Mouse (Mus musculus) liver, postnatal 0 days (tissue): Measurements from ENCODE around the gene Majin. TPM values are rescaled to one million over a fixed set of nuclear protein-coding genes. Genes with fewer than 3 reads are reported as not detected.

Experiments used
- ATAC-seq: fragments of 200-750 bp; cut with Nextera tagmentation; 2 replicates; pipeline ENCODE4 v1.8.0; 2017; ENCODE audit warnings: mild to moderate bottlenecking, moderate library complexity
- DNase-seq: peaks from one replicate; pipeline ENCODE4 v3.0.0-alpha.2; 2016
- H3K27ac ChIP-seq: fragments of 300-500 bp; sonication (generic); 2 replicates; pipeline ENCODE4 v1.5.1; 2014; ENCODE audit warnings: antibody characterized with exemption, moderate library complexity, mild to moderate bottlenecking, low read depth
- H3K27me3 ChIP-seq: fragments of 300-500 bp; sonication (generic); 2 replicates; pipeline ENCODE4 v1.6.1; 2014; ENCODE audit warnings: low read length, control low read depth, mixed read lengths; ENCODE audit not compliant: insufficient read depth
- H3K36me3 ChIP-seq: fragments of 300-500 bp; sonication (generic); replicated peaks from 2 replicates; pipeline ENCODE4 v1.6.1; 2014; ENCODE audit warnings: mild to moderate bottlenecking, control low read depth, low read length, moderate library complexity, mixed read lengths; ENCODE audit not compliant: insufficient read depth
- H3K4me1 ChIP-seq: fragments of 300-500 bp; sonication (generic); 2 replicates; pipeline ENCODE4 v1.6.1; 2014; ENCODE audit warnings: antibody characterized with exemption, mild to moderate bottlenecking, control low read depth; ENCODE audit not compliant: insufficient read depth
- H3K4me2 ChIP-seq: fragments of 300-500 bp; sonication (generic); 2 replicates; pipeline ENCODE4 v1.6.1; 2014; ENCODE audit warnings: low read depth, mild to moderate bottlenecking, low read length, moderate library complexity, mixed read lengths
- H3K4me3 ChIP-seq: fragments of 300-500 bp; sonication (generic); 2 replicates; pipeline ENCODE4 v1.5.1; 2014; ENCODE audit warnings: low read depth, low read length
- H3K9ac ChIP-seq: fragments of 300-500 bp; sonication (generic); replicated peaks from 2 replicates; pipeline ENCODE4 v1.6.1; 2014; ENCODE audit warnings: mild to moderate bottlenecking, moderate library complexity
- H3K9me3 ChIP-seq: fragments of 300-500 bp; sonication (generic); 2 replicates; pipeline ENCODE4 v1.6.1; 2016; ENCODE audit warnings: mild to moderate bottlenecking, control low read depth, low read length, mixed read lengths
- CTCF ChIP-seq: sonication (generic); IDR thresholded peaks from 2 replicates; pipeline ENCODE4 v1.5.1; 2016; ENCODE audit warnings: antibody characterized with exemption, low read depth
- EP300 ChIP-seq: IDR thresholded peaks from 2 replicates; pipeline ENCODE4 v1.6.1; 2016; ENCODE audit warnings: antibody characterized with exemption, low read depth, mild to moderate bottlenecking
- WGBS: fragments of 180-500 bp; shearing (Covaris S2); extraction: QIAGEN DNeasy Blood & Tissue Kit; methylation state at CpG from one replicate; pipeline ENCODE4 v1.1.7; 2014; ENCODE audit not compliant: insufficient replicate concordance; 5-methylcytosine and 5-hydroxymethylcytosine counted together
- polyA plus RNA-seq: library from polyadenylated mRNA; unstranded; fragments of >200 nt; fragmentation: Nextera tagmentation; extraction: Ambion mirVana; gene quantifications from 2 replicates; pipeline ENCODE4 v1.2.1, GENCODE M21; 2015

Gene Majin
- polyA plus RNA-seq = not detected in 2 replicates

DNA sequence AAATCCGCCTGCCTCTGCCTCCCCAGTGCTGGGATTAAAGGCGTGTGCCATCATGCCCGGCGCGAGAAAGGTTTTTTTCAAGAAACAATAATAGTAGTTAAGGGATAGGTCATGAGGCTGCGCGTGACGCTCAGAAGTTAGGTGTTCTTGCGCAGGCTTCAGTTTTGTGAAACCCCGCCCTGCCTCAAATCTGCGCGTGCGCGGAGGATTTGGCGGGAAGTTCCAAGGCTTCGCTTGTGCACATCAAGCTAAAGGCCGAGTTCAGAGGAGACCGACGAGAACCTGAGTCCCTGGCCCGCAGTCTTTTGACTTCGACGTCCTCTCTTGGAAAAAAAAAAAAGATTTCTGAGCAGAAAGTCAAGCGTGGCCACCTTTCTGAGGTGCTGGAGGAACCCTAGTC, at the start of gene Majin:
Gene Majin (plus strand): TSS at position 258 of the 400 bp plus-strand sequence.
- Histone ChIP-seq H3K4me2 (no peak within 1 kb of the TSS), H3K9ac (no peak within 1 kb of the TSS), H3K27me3 (no peaks in the 10 kb centered on the region), H3K4me3 (no peak within 1 kb of the TSS), H3K4me1 (no peaks in the 10 kb centered on the region), H3K36me3 (no peaks in the 10 kb centered on the region), H3K9me3 (no peaks in the 10 kb centered on the region), H3K27ac (no peak within 1 kb of the TSS)
- ATAC-seq = no peak
- DNase-seq = no peak
- 78% methylated on average over 23 of the region's 23 CpGs for WGBS
- no peak for TF ChIP-seq EP300
- no peak for TF ChIP-seq CTCF

GRCm38 (mm10) chr19:6136397-6136796, 47.8 kb upstream of the Majin start:
- no peak overlapping the region for H3K4me2 ChIP-seq
- H3K9ac ChIP-seq = no peak overlapping the region
- no peak for DNase-seq
- H3K9me3 ChIP-seq = no peaks in the 10 kb centered on the region
- no peak for ATAC-seq
- H3K27ac ChIP-seq = no peak overlapping the region
- WGBS = 81% methylated on average over 3 of the region's 3 CpGs
- H3K27me3 ChIP-seq = no peaks in the 10 kb centered on the region
- no peak overlapping the region for H3K4me3 ChIP-seq
- TF ChIP-seq CTCF (no peak), EP300 (no peak)
- H3K4me1 ChIP-seq = peaks cover 26% of the 10 kb centered on the region
- 0 out of 2 replicates have a peak, but pooled peaks cover 9% of the 10 kb centered on the region for H3K36me3 ChIP-seq

DNA sequence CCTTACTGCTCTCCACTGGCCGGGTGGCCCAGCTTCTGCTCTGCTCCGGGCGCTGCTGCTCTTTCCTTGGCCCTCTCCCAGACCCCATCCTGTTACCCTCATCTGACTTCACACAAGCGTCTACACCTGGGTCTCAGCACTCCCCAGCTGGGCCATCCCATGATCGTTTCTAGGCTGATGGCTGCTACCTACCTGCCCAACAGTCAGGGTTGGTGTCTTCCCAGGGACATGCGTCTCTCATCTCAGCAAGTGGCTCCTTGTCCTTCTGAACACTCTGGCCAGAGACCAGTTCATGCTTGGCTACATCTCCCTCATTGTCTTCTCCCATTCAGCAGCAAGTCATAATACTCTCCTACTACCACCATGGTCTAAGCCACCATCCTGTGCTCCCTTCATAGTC, 44.5 kb upstream of the Majin start:
- Histone ChIP-seq H3K27ac (no peak overlapping the region), H3K27me3 (no peaks in the 10 kb centered on the region), H3K9me3 (no peaks in the 10 kb centered on the region), H3K4me2 (peak overlapping the region; percentile 83), H3K36me3 (0 out of 2 replicates have a peak, but pooled peaks cover 7% of the 10 kb centered on the region), H3K4me3 (peak overlapping the region; percentile 57; the same call in 1 of the 2 replicates), H3K9ac (peak overlapping the region; percentile 75), H3K4me1 (peaks cover 8% of the 10 kb centered on the region)
- ATAC-seq (no peak), DNase-seq (no peak)
- TF ChIP-seq EP300 = no peak
- TF ChIP-seq CTCF = no peak
- 92% methylated on average over 6 of the region's 6 CpGs for WGBS

- H3K36me3 ChIP-seq = 0 out of 2 replicates have a peak, but pooled peaks cover 7% of the 10 kb centered on the region
- H3K4me3 ChIP-seq = peak overlapping the region; percentile 57
- DNase-seq (no peak), ATAC-seq (no peak; the same call in 1 of the 2 replicates)
- peak overlapping the region; percentile 94 for H3K27ac ChIP-seq
- 6% methylated on average over 16 of the region's 16 CpGs for WGBS
- TF ChIP-seq EP300 = no peak
- TF ChIP-seq CTCF = no peak
- H3K4me2 ChIP-seq = peak overlapping the region; percentile 83
- H3K9ac ChIP-seq = peak overlapping the region; percentile 75
- H3K9me3 ChIP-seq = no peaks in the 10 kb centered on the region
- no peaks in the 10 kb centered on the region for H3K27me3 ChIP-seq
- peaks cover 8% of the 10 kb centered on the region for H3K4me1 ChIP-seq
Measured at GRCm38 (mm10) chr19:6140374-6140677, 43.9 kb upstream of the Majin start.

DNA sequence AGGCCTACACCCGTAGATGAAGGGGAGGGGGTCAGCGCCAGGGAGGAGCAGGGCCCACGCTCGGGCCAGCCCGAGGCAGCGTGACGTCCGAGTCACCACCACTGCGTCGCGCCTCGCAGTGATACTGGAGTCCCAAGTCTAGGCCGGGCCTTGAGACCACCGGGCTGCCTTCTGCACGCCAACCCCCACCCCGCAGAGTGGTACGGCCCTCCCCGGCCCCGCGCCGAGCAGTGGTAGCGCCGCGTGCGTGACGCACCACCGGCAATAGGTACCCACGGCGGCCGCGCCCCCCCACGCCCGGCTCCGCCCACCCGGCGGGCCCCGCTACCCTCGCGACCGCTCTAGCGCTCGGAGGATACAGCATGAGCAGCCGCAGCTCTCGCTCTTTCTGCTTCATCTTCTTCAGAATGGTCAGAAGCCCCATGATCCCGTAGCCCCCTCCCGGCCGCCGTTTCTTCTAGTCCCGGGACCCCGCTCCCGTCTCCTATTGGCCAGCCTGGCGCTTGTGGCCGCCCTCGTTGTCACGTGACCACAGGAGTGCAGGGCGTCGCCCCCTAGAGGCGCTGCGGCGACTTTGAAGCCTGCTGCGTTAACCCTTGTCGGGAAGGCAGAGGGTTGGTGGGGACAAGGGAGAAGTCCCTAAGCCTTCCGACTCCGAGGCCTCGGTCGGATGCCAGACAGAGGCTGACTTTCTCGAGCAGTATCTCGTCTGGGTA, 43.4 kb upstream of the Majin start, which contains the start of gene Batf2:
Gene Batf2 (plus strand): TSS at position 306 of the 716 bp plus-strand sequence.
- peak; percentile 94 for DNase-seq
- Histone ChIP-seq H3K9ac (peak within 1 kb of the TSS; percentile 75), H3K4me1 (peaks cover 8% of the 10 kb centered on the region), H3K4me2 (peak within 1 kb of the TSS; percentile 83), H3K4me3 (peak within 1 kb of the TSS; percentile 57), H3K9me3 (no peaks in the 10 kb centered on the region), H3K27ac (peak within 1 kb of the TSS; percentile 94), H3K36me3 (0 out of 2 replicates have a peak, but pooled peaks cover 4% of the 10 kb centered on the region), H3K27me3 (no peaks in the 10 kb centered on the region)
- TF ChIP-seq CTCF (peak; percentile 91), EP300 (0 out of 2 replicates have a peak, but pooled peaks have one; percentile 74)
- ATAC-seq = peak; percentile 94
- under 1% methylated on average over 47 of the region's 68 CpGs for WGBS

- Histone ChIP-seq H3K36me3 (0 out of 2 replicates have a peak, but pooled peaks cover under 1% of the 10 kb centered on the region), H3K4me1 (peaks cover 8% of the 10 kb centered on the region), H3K27me3 (no peaks in the 10 kb centered on the region), H3K4me3 (peak within 1 kb of the TSS; percentile 57), H3K9ac (peak within 1 kb of the TSS; percentile 75), H3K27ac (peak within 1 kb of the TSS; percentile 94), H3K4me2 (peak within 1 kb of the TSS; percentile 83), H3K9me3 (no peaks in the 10 kb centered on the region)
- ATAC-seq = peak; percentile 76
- peak; percentile 84 for DNase-seq
- 1% methylated on average over 15 of the region's 15 CpGs for WGBS
- TF ChIP-seq CTCF = peak; percentile 70
- TF ChIP-seq EP300 = peak; percentile 58; the same call in 1 of the 2 replicates
Measured at GRCm38 (mm10) chr19:6141394-6141749, 42.8 kb upstream of the Majin start, which contains the start of gene Arl2. Gene Arl2 (minus strand): TSS chr19:6141548.
